Mouse (Mus musculus) stomach, postnatal 0 days (tissue): ENCODE results near the gene Olfr155. TPM values are rescaled to one million over a fixed set of nuclear protein-coding genes. Genes with fewer than 3 reads are reported as not detected.

Source experiments
- ATAC-seq: fragments of 200-750 bp; cut with Nextera tagmentation; 2 replicates; pipeline ENCODE4 v1.8.0; 2017; ENCODE audit not compliant: low FRiP score, low TSS enrichment
- DNase-seq: peaks from one replicate; pipeline ENCODE4 v3.0.0-alpha.2; 2016; ENCODE audit warnings: low spot score
- H3K27ac ChIP-seq: fragments of 300-500 bp; sonication (generic); replicated peaks from 2 replicates; pipeline ENCODE4 v1.5.1; 2014; ENCODE audit warnings: mild to moderate bottlenecking, control low read depth
- H3K27me3 ChIP-seq: fragments of 300-500 bp; sonication (generic); 2 replicates; pipeline ENCODE4 v1.6.1; 2014; ENCODE audit warnings: low read length; ENCODE audit not compliant: control insufficient read depth, insufficient read depth
- H3K36me3 ChIP-seq: fragments of 300-500 bp; sonication (generic); 2 replicates; pipeline ENCODE4 v1.6.1; 2014; ENCODE audit warnings: low read length, mixed read lengths; ENCODE audit not compliant: control insufficient read depth, insufficient read depth
- H3K4me1 ChIP-seq: fragments of 300-500 bp; sonication (generic); replicated peaks from 2 replicates; pipeline ENCODE4 v1.6.1; 2014; ENCODE audit warnings: antibody characterized with exemption; ENCODE audit not compliant: control insufficient read depth, insufficient read depth
- H3K4me2 ChIP-seq: fragments of 300-500 bp; sonication (generic); replicated peaks from 2 replicates; pipeline ENCODE4 v1.6.1; 2014; ENCODE audit warnings: low read depth, mild to moderate bottlenecking, control low read depth, moderate library complexity
- H3K4me3 ChIP-seq: fragments of 300-500 bp; sonication (generic); 2 replicates; pipeline ENCODE4 v1.5.1; 2014; ENCODE audit warnings: low read depth, low read length, control low read depth
- H3K9ac ChIP-seq: fragments of 300-500 bp; sonication (generic); 2 replicates; pipeline ENCODE4 v1.6.1; 2014; ENCODE audit warnings: mild to moderate bottlenecking, low read length, control low read depth, mixed read lengths
- H3K9me3 ChIP-seq: fragments of 300-500 bp; sonication (generic); 2 replicates; pipeline ENCODE4 v1.6.1; 2016; ENCODE audit warnings: low read length; ENCODE audit not compliant: control insufficient read depth
- CTCF ChIP-seq: IDR thresholded peaks from 2 replicates; pipeline ENCODE4 v1.5.1; 2016; ENCODE audit warnings: antibody characterized with exemption, low read depth, mild to moderate bottlenecking, moderate library complexity
- EP300 ChIP-seq: optimal IDR thresholded peaks from 2 replicates; pipeline ENCODE3; 2016; ENCODE audit warnings: antibody characterized with exemption
- WGBS: fragments of 180-500 bp; shearing (Covaris S2); extraction: QIAGEN DNeasy Blood & Tissue Kit; methylation state at CpG from one replicate; pipeline ENCODE4 v1.1.7; 2014; 5-methylcytosine and 5-hydroxymethylcytosine counted together
- polyA plus RNA-seq: library from polyadenylated mRNA; unstranded; fragments of >200 nt; fragmentation: Nextera tagmentation; extraction: Ambion mirVana; gene quantifications from 2 replicates; pipeline ENCODE4 v1.2.1, GENCODE M21; 2015

Gene Olfr155
- polyA plus RNA-seq, 1 experiment from 2014 or later = not detected

DNA sequence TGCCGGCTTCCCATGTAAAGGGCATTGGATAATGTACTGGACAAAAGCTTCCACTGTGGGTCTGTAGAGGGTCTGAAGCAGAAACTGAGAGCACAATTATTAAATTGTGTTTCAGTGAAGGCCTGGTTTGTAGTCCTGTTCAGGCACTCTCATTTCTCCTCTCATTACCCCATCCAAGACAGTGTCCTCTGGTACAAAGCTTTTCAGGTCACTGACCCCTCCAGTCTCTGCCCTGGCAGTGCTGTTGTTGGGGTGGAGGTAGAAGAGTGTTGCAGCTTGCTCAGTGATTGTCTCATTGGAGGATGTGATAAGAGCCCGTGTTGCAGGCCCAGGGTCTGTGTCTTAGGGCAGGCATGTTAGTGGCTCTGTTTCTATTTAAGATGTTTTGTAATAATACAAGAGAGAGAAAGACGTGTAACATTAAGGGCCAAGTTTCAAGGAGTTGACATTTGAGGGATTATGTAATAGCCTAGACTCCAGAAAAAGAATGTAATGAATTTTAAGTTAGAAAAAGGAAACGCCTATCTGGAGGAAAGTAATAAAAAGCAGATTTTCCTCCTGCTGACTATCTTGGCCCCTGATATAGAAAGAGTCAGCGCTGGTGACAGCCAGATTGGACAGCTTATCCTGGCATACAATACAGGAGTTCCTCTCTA is 26.9 kb downstream of the Olfr155 start:
- Histone ChIP-seq H3K27ac (peak overlapping the region; percentile 63; the same call in 1 of the 2 replicates), H3K4me3 (no peak overlapping the region), H3K4me2 (no peak overlapping the region), H3K9ac (no peak overlapping the region), H3K9me3 (no peaks in the 10 kb centered on the region), H3K27me3 (no peaks in the 10 kb centered on the region), H3K36me3 (no peaks in the 10 kb centered on the region), H3K4me1 (0 out of 2 replicates have a peak, but pooled peaks cover 4% of the 10 kb centered on the region)
- TF ChIP-seq EP300 (no peak), CTCF (no peak)
- DNase-seq (peak; percentile 10), ATAC-seq (no peak)
- WGBS = 32% methylated on average over 5 of the region's 5 CpGs

DNA sequence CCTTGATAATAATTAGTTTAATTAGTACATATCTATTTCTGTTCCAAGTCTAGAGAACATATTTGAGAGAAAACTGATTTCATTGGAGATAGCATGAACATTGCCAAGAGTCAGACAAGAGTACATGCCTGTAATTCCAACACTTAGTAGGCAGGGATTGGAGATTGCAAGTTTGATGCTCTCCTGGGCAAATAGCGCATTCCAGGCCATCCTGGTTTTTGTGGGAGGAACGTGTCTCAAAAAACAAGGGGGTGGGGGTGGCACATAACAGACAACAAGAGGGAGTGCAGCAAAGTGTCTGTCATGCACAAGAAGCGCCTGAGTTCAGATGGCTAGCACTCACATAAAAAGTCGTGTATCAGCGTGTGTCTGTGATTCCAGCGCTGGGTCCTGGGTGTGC is 28.2 kb downstream of the Olfr155 start:
- peak; percentile 7 for DNase-seq
- no peak for ATAC-seq
- TF ChIP-seq CTCF (no peak), EP300 (no peak)
- 81% methylated on average over 6 of the region's 6 CpGs for WGBS
- Histone ChIP-seq H3K36me3 (no peaks in the 10 kb centered on the region), H3K27me3 (no peaks in the 10 kb centered on the region), H3K4me1 (0 out of 2 replicates have a peak, but pooled peaks cover 4% of the 10 kb centered on the region), H3K9me3 (no peaks in the 10 kb centered on the region), H3K4me2 (no peak overlapping the region), H3K4me3 (no peak overlapping the region), H3K27ac (no peak overlapping the region), H3K9ac (no peak overlapping the region)

DNA sequence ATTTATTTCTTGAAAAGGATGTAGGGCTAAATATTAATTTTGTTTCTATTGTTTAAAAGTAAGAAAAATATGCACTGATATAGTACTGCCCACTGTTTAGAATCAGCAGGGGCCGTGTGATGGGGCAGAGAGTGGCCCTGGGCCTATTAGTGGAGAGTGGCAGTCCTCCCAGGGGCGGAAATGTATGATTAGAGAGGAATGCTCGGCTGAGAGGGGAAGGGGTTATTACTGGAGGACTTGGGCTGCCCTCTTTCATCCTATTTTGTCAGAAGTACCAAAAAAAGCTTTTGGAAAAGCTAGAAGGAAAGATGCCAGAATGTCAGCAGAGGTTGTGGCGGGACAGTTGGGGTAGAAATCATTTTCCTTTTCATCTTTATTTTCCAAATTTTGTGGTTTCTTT is 32.8 kb downstream of the Olfr155 start:
- Histone ChIP-seq H3K4me2 (no peak overlapping the region), H3K36me3 (no peaks in the 10 kb centered on the region), H3K9me3 (no peaks in the 10 kb centered on the region), H3K27me3 (no peaks in the 10 kb centered on the region), H3K27ac (no peak overlapping the region), H3K4me1 (no peaks in the 10 kb centered on the region), H3K4me3 (no peak overlapping the region), H3K9ac (no peak overlapping the region)
- 37% methylated on average over 4 of the region's 4 CpGs for WGBS
- ATAC-seq (no peak), DNase-seq (peak; percentile 8)
- TF ChIP-seq CTCF (no peak), EP300 (no peak)

DNA sequence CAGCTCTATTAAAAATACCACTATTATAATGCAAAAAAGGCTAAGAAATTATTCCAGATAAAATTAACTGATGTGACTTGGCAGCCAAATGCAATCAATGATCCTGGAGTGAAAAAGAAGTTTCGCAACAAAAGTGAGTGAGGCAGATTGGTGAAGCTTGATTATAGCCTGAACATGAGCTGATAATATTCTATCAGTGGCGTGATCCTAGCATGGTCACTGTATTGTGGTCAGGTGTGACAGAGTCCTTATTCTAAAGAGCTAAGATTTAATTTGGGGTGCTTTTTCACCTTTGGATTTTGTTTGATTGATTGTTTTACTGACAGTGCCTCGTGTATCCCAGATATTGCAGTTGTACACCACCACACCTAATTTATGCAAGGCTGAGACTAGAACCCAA is 39.9 kb downstream of the Olfr155 start:
- ATAC-seq = no peak
- TF ChIP-seq EP300 (no peak), CTCF (no peak)

DNA sequence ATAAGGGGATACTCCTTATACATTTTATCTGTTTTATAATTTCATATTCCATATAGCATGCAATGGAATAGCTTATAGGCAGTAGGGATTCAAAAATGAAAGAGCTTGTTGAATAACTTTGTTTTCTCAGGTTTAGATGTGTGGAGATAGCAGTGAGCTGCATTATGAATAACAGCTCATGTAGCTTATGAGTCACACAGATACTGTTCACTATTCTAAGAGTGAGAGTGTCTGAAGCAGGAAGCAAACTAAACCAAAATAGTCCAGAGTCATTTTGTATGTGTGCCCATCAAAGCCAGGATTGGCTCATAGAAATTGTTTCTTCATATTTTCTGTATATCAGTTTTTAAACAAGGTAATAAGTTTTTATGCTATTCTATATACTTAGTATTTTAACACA is 45.8 kb downstream of the Olfr155 start:
- no peak overlapping the region for H3K4me2 ChIP-seq
- DNase-seq = no peak

More for the DNA sequence above, 39.9 kb downstream of the Olfr155 start:
- Histone ChIP-seq H3K36me3 (no peaks in the 10 kb centered on the region), H3K4me1 (no peaks in the 10 kb centered on the region), H3K4me2 (no peak overlapping the region), H3K9me3 (no peaks in the 10 kb centered on the region), H3K4me3 (no peak overlapping the region), H3K27me3 (no peaks in the 10 kb centered on the region), H3K27ac (no peak overlapping the region), H3K9ac (no peak overlapping the region)
- DNase-seq = no peak
- WGBS = 76% methylated on average over 3 of the region's 3 CpGs

DNA sequence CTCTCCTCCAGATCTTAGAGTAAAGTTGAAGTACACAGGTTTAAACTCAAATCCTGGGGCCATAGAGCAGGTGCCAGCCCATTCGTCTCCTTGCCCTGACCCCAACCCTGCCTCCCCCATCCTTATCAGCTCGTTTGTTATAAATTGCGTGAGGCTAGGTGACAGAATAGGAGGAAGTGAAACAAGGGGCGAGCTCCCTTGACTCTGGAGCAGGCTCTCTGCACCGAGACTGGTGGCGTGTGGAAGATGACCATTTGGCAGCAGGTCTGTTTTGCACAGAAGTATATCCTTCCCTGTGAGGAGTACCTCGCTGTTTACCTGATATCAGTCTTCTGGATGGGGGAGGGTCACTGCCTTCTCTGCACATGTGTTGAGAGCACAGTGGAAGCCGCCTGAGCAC is 47.8 kb downstream of the Olfr155 start:
- no peak overlapping the region for H3K27ac ChIP-seq
- ATAC-seq = peak; percentile 24; the same call in 1 of the 2 replicates
- WGBS = 46% methylated on average over 8 of the region's 8 CpGs

More for the DNA sequence above, 45.8 kb downstream of the Olfr155 start:
- H3K4me3 ChIP-seq = no peak overlapping the region
- no peaks in the 10 kb centered on the region for H3K4me1 ChIP-seq
- no peaks in the 10 kb centered on the region for H3K9me3 ChIP-seq
- ATAC-seq = no peak
- TF ChIP-seq CTCF (no peak), EP300 (no peak)
- no peak overlapping the region for H3K27ac ChIP-seq
- H3K9ac ChIP-seq = no peak overlapping the region
- no peaks in the 10 kb centered on the region for H3K27me3 ChIP-seq
- H3K36me3 ChIP-seq = no peaks in the 10 kb centered on the region; the same call in 1 of the 2 replicates

More for the DNA sequence above, 47.8 kb downstream of the Olfr155 start:
- H3K4me2 ChIP-seq = no peak overlapping the region
- no peak overlapping the region for H3K4me3 ChIP-seq
- no peaks in the 10 kb centered on the region for H3K4me1 ChIP-seq
- no peak for TF ChIP-seq EP300
- no peak for TF ChIP-seq CTCF
- H3K36me3 ChIP-seq = no peaks in the 10 kb centered on the region; the same call in 1 of the 2 replicates
- H3K9me3 ChIP-seq = no peaks in the 10 kb centered on the region
- H3K9ac ChIP-seq = no peak overlapping the region
- no peak for DNase-seq
- H3K27me3 ChIP-seq = no peaks in the 10 kb centered on the region
